Mouse (Mus musculus) heart, postnatal 0 days (tissue): Measurements from ENCODE around the gene Lmod2.

Source experiments
- CTCF ChIP-seq: IDR thresholded peaks from 2 replicates; pipeline ENCODE4 v1.5.1; 2016; ENCODE audit warnings: antibody characterized with exemption, control low read depth, low read depth
- EP300 ChIP-seq: IDR thresholded peaks from 2 replicates; pipeline ENCODE4 v1.6.1; 2016; ENCODE audit warnings: antibody characterized with exemption, low read depth

GRCm38 (mm10) chr6:24599179-24599578, 1.6 kb downstream of the Lmod2 start:
- TF ChIP-seq CTCF: no peak
- no peak for TF ChIP-seq EP300
